Mouse (Mus musculus): ENCODE results near the gene Tas2r107. TPM values are rescaled to one million over a fixed set of nuclear protein-coding genes. Genes with fewer than 3 reads are reported as not detected.

The Tas2r107 gene
- polyA plus RNA-seq (2012; rRNA removed), result not detected in 2 replicates

GRCm38 (mm10) chr6:131660049-131660448 is at the start of gene Tas2r107:
Tas2r107 (minus strand) TSS chr6:131660149.

GRCm38 (mm10) chr6:131689963-131690362 is 30.0 kb upstream of the Tas2r107 start, which contains the start of gene Tas2r114:
Tas2r114 (minus strand) TSS chr6:131690063.

GRCm38 (mm10) chr6:131687395-131687794 is 27.4 kb upstream of the Tas2r107 start, which contains the start of gene Tas2r105:
Tas2r105 (minus strand) TSS chr6:131687495.

GRCm38 (mm10) chr6:131685644-131686043 is 25.7 kb upstream of the Tas2r107 start, which contains the start of gene Tas2r104:
Tas2r104 (minus strand) TSS chr6:131685744.

GRCm38 (mm10) chr6:131678786-131679185 is 18.8 kb upstream of the Tas2r107 start, which contains the start of gene Tas2r106:
Tas2r106 (minus strand) TSS chr6:131678886.

GRCm38 (mm10) chr6:131630812-131631211 is 29.1 kb downstream of the Tas2r107 start, which contains the start of gene Tas2r130:
Tas2r130 (minus strand) TSS chr6:131630912.

Other genes starting within 250 kb of the Tas2r107 start
- gene 5430401F13Rik, start 173.7 kb downstream of the Tas2r107 start, polyA plus RNA-seq (2012; rRNA removed), result not detected in 2 replicates
- gene Gm6619, start 173.7 kb downstream of the Tas2r107 start, polyA plus RNA-seq (2012; rRNA removed), result not detected in 2 replicates
- not detected in 2 replicates for gene Tas2r130, start 29.2 kb downstream of the Tas2r107 start, polyA plus RNA-seq (2012; rRNA removed)
- not detected in 2 replicates for gene Tas2r106, start 18.7 kb upstream of the Tas2r107 start, polyA plus RNA-seq (2012; rRNA removed)
- gene Tas2r104, start 25.6 kb upstream of the Tas2r107 start, polyA plus RNA-seq (2012; rRNA removed), result not detected in 2 replicates
- not detected in 2 replicates for gene Tas2r105, start 27.3 kb upstream of the Tas2r107 start, polyA plus RNA-seq (2012; rRNA removed)
- gene Tas2r114, start 29.9 kb upstream of the Tas2r107 start, polyA plus RNA-seq (2012; rRNA removed), result not detected in 2 replicates

Data from central nervous system, embryonic 14 days (tissue).